Mouse (Mus musculus) forebrain, postnatal 0 days (tissue): ENCODE data around the gene Prnp. TPM values are rescaled to one million over a fixed set of nuclear protein-coding genes. Genes with fewer than 3 reads are reported as not detected.
A peak's percentile ranks its signal among the peaks of the same experiment; 100 is the strongest.

Source experiments
- ATAC-seq: fragments of 200-750 bp; cut with Nextera tagmentation; 2 replicates; pipeline ENCODE4 v1.8.0; 2017; ENCODE audit warnings: mild to moderate bottlenecking, moderate library complexity
- DNase-seq: peaks from one replicate; pipeline ENCODE4 v3.0.0-alpha.2; 2015
- H3K27ac ChIP-seq: fragments of 300-500 bp; sonication (generic); 2 replicates; pipeline ENCODE4 v1.5.1; 2014; ENCODE audit warnings: low read depth, mild to moderate bottlenecking, antibody characterized with exemption, low read length, moderate library complexity, mixed read lengths
- H3K27me3 ChIP-seq: fragments of 300-500 bp; sonication (generic); 2 replicates; pipeline ENCODE4 v1.6.1; 2014; ENCODE audit warnings: mild to moderate bottlenecking, low read length, mixed read lengths; ENCODE audit not compliant: insufficient read depth
- H3K36me3 ChIP-seq: fragments of 300-500 bp; sonication (generic); 2 replicates; pipeline ENCODE4 v1.6.1; 2014; ENCODE audit warnings: mild to moderate bottlenecking, moderate library complexity; ENCODE audit not compliant: insufficient read depth
- H3K4me1 ChIP-seq: fragments of 300-500 bp; sonication (generic); 2 replicates; pipeline ENCODE4 v1.6.1; 2014; ENCODE audit warnings: antibody characterized with exemption; ENCODE audit not compliant: insufficient read depth
- H3K4me2 ChIP-seq: fragments of 300-500 bp; sonication (generic); 2 replicates; pipeline ENCODE4 v1.6.1; 2014; ENCODE audit warnings: low read depth, mild to moderate bottlenecking, moderate library complexity
- H3K4me3 ChIP-seq: fragments of 300-500 bp; sonication (generic); 2 replicates; pipeline ENCODE4 v1.5.1; 2014; ENCODE audit warnings: low read depth, low read length, mixed read lengths
- H3K9ac ChIP-seq: fragments of 300-500 bp; sonication (generic); 2 replicates; pipeline ENCODE4 v1.6.1; 2014; ENCODE audit warnings: mild to moderate bottlenecking
- H3K9me3 ChIP-seq: fragments of 300-500 bp; sonication (generic); 2 replicates; pipeline ENCODE4 v1.6.1; 2016; ENCODE audit warnings: low read length
- CTCF ChIP-seq: sonication (generic); IDR thresholded peaks from 2 replicates; pipeline ENCODE4 v1.5.1; 2016; ENCODE audit warnings: antibody characterized with exemption, control low read depth, low read depth
- WGBS: fragments of 180-500 bp; shearing (Covaris S2); extraction: QIAGEN DNeasy Blood & Tissue Kit; methylation state at CpG from one replicate; pipeline ENCODE4 v1.1.7; 2014; 5-methylcytosine and 5-hydroxymethylcytosine counted together
- polyA plus RNA-seq: library from polyadenylated mRNA; unstranded; fragments of >200 nt; fragmentation: Nextera tagmentation; extraction: Ambion mirVana; gene quantifications from 2 replicates; pipeline ENCODE4 v1.2.1, GENCODE M21; 2015
- total RNA-seq: library from RNA; depleted of rRNA; stranded (reverse); fragments of >200 nt; gene quantifications from 2 replicates; pipeline ENCODE4 v1.2.3, GENCODE M21; 2014; rRNA removed

The Prnp gene
- total RNA-seq: 352 and 356 TPM in 2 replicates
- 353 and 423 TPM in 2 replicates for polyA plus RNA-seq

DNA sequence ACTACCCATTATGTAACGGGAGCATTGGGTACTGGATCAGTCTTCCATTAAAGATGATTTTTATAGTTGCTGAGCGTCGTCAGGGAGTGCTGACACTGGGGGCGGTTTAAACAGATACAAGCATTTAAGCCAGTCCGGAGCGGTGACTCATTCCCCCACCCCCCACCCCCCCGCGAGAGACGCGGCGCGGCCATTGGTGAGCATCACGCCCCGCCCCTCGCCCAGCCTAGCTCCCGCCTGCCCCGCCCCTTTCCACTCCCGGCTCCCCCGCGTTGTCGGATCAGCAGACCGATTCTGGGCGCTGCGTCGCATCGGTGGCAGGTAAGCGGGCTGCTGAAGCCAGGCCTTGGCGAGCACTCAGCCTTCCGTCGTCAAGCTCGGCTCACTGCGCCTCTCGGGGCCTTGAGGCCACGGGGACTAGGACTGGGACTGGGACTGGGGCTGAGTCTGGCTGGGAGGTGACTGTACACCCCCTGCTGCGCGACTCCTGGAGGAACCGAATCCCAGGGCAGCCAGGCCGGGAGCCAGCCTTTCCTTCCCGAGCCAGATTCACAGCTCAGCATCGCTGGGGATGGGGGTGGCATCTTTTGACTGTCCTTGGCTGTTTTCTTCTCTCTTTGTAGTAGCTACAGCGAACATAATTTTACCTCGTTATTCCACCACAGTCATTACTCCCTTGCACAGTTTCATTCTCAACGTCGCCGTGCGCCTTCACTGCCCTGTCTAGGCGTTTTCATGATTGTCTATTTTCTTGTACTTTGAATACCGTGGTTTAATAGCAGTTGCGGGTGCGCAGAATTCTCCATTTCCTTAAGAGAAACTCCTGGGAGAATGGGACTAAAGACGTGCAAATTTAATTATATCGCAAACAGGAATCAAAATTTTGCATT is at the start of gene Prnp, which contains the start of gene Prn:
Gene Prnp, plus strand, starts transcription at position 246 of the 890 bp plus-strand sequence.
Gene Prn, plus strand, starts transcription at position 275 of the 890 bp plus-strand sequence.
- Histone ChIP-seq H3K27ac (peak within 1 kb of the TSS; percentile 98), H3K9me3 (no peaks in the 10 kb centered on the region), H3K36me3 (no peaks in the 10 kb centered on the region; the same call in 1 of the 2 replicates), H3K4me2 (peak within 1 kb of the TSS; percentile 68), H3K27me3 (no peaks in the 10 kb centered on the region), H3K4me3 (peak within 1 kb of the TSS; percentile 81), H3K9ac (peak within 1 kb of the TSS; percentile 91), H3K4me1 (peaks cover 19% of the 10 kb centered on the region)
- ATAC-seq: peak; percentile 95
- 3% methylated on average over 51 of the region's 52 CpGs for WGBS
- DNase-seq: peak; percentile 96
- TF ChIP-seq CTCF: no peak; the same call in 1 of the 2 replicates

- Histone ChIP-seq H3K27me3 (no peaks in the 10 kb centered on the region), H3K27ac (peak overlapping the region; percentile 82), H3K36me3 (no peaks in the 10 kb centered on the region), H3K4me1 (peaks cover 11% of the 10 kb centered on the region), H3K4me2 (no peak overlapping the region), H3K9ac (no peak overlapping the region), H3K9me3 (no peaks in the 10 kb centered on the region), H3K4me3 (no peak overlapping the region)
- DNase-seq (peak; percentile 82), ATAC-seq (peak; percentile 89)
- 20% methylated on average over 3 of the region's 3 CpGs for WGBS
- TF ChIP-seq CTCF: peak; percentile 47
Measured at GRCm38 (mm10) chr2:131862617-131863275, 47.0 kb upstream of the Prnp start.

DNA sequence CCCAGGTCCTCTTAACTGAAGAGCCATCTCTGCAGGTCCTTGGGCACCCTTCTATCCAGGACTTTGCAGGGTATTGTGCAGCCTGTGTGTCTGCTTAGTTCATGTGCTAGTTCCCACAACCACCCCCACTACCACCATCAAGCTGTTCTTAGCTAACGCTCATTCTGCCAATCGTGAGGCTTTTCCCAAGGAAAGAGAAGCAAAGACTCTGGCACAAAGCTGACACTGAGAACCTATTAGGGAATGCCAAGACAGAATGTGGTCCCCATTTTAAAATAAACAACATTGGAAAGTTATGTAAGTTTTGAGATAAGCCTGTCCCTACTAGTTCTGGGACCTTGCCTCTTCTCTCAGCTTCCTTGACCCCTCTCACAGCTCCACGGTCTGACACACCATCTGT is 46.3 kb upstream of the Prnp start:
- H3K9ac ChIP-seq: no peak overlapping the region
- peak; percentile 50 for DNase-seq
- no peaks in the 10 kb centered on the region for H3K27me3 ChIP-seq
- peak overlapping the region; percentile 82 for H3K27ac ChIP-seq
- H3K4me1 ChIP-seq: peaks cover 11% of the 10 kb centered on the region
- no peaks in the 10 kb centered on the region for H3K9me3 ChIP-seq
- no peak overlapping the region for H3K4me2 ChIP-seq
- 42% methylated on average over 3 of the region's 3 CpGs for WGBS
- TF ChIP-seq CTCF: no peak
- no peaks in the 10 kb centered on the region for H3K36me3 ChIP-seq
- ATAC-seq: peak; percentile 61
- H3K4me3 ChIP-seq: no peak overlapping the region

GRCm38 (mm10) chr2:131864262-131864796 is 45.4 kb upstream of the Prnp start:
- Histone ChIP-seq H3K4me3 (no peak overlapping the region), H3K4me2 (no peak overlapping the region), H3K36me3 (no peaks in the 10 kb centered on the region), H3K27ac (peak overlapping the region; percentile 35; the same call in 1 of the 2 replicates), H3K27me3 (no peaks in the 10 kb centered on the region), H3K9me3 (no peaks in the 10 kb centered on the region), H3K4me1 (peaks cover 11% of the 10 kb centered on the region), H3K9ac (no peak overlapping the region)
- ATAC-seq: 0 out of 2 replicates have a peak, but pooled peaks have one; percentile 14
- 65% methylated on average over 2 of the region's 2 CpGs for WGBS
- no peak for TF ChIP-seq CTCF
- DNase-seq: no peak

- Histone ChIP-seq H3K4me2 (no peak overlapping the region), H3K9ac (no peak overlapping the region), H3K36me3 (no peaks in the 10 kb centered on the region), H3K4me3 (no peak overlapping the region), H3K4me1 (peaks cover 11% of the 10 kb centered on the region), H3K27me3 (no peaks in the 10 kb centered on the region), H3K9me3 (no peaks in the 10 kb centered on the region), H3K27ac (peak overlapping the region; percentile 66; the same call in 1 of the 2 replicates)
- ATAC-seq (no peak), DNase-seq (no peak)
- TF ChIP-seq CTCF: no peak
Measured at GRCm38 (mm10) chr2:131866676-131867075, 43.1 kb upstream of the Prnp start.

- H3K36me3 ChIP-seq: no peaks in the 10 kb centered on the region
- H3K4me2 ChIP-seq: no peak overlapping the region
- DNase-seq (no peak), ATAC-seq (no peak)
- H3K4me1 ChIP-seq: 0 out of 2 replicates have a peak, but pooled peaks cover 4% of the 10 kb centered on the region
- no peaks in the 10 kb centered on the region for H3K9me3 ChIP-seq
- no peak for TF ChIP-seq CTCF
- no peak overlapping the region for H3K27ac ChIP-seq
- no peak overlapping the region for H3K9ac ChIP-seq
- no peak overlapping the region for H3K4me3 ChIP-seq
- no peaks in the 10 kb centered on the region for H3K27me3 ChIP-seq
- 94% methylated on average over 5 of the region's 5 CpGs for WGBS
Measured at GRCm38 (mm10) chr2:131868983-131869382, 40.7 kb upstream of the Prnp start.
